Mouse (Mus musculus) stomach, embryonic 14.5 days (tissue): ENCODE results near the gene Ccdc40. TPM values are rescaled to one million over a fixed set of nuclear protein-coding genes. Genes with fewer than 3 reads are reported as not detected.

Experiments
- ATAC-seq: fragments of 200-750 bp; cut with Nextera tagmentation; 2 replicates; pipeline ENCODE4 v1.8.0; 2017; ENCODE audit warnings: low read depth, moderate TSS enrichment; ENCODE audit not compliant: insufficient number of reproducible peaks, insufficient read depth, low FRiP score
- H3K27ac ChIP-seq: fragments of 300-500 bp; sonication (generic); 2 replicates; pipeline ENCODE4 v1.5.1; 2014; ENCODE audit warnings: mild to moderate bottlenecking, low read length, moderate library complexity, mixed read lengths
- H3K27me3 ChIP-seq: fragments of 300-500 bp; sonication (generic); 2 replicates; pipeline ENCODE4 v1.6.1; 2014; ENCODE audit warnings: low read length, control low read depth, mixed read lengths; ENCODE audit not compliant: control insufficient read depth, insufficient read depth
- H3K36me3 ChIP-seq: fragments of 300-500 bp; sonication (generic); 2 replicates; pipeline ENCODE4 v1.6.1; 2014; ENCODE audit warnings: mild to moderate bottlenecking, control low read depth, low read length, moderate library complexity, mixed read lengths; ENCODE audit not compliant: control insufficient read depth, insufficient read depth
- H3K4me1 ChIP-seq: fragments of 300-500 bp; sonication (generic); 2 replicates; pipeline ENCODE4 v1.6.1; 2014; ENCODE audit warnings: low read length, control low read depth, mixed read lengths; ENCODE audit not compliant: control insufficient read depth, insufficient read depth
- H3K4me2 ChIP-seq: fragments of 300-500 bp; sonication (generic); replicated peaks from 2 replicates; pipeline ENCODE4 v1.6.1; 2014; ENCODE audit warnings: low read depth, low read length, control low read depth
- H3K4me3 ChIP-seq: fragments of 300-500 bp; sonication (generic); 2 replicates; pipeline ENCODE4 v1.5.1; 2014; ENCODE audit warnings: low read depth, low read length, control low read depth
- H3K9ac ChIP-seq: fragments of 300-500 bp; sonication (generic); replicated peaks from 2 replicates; pipeline ENCODE4 v1.6.1; 2014; ENCODE audit warnings: low read depth, mild to moderate bottlenecking, control low read depth, low read length, moderate library complexity, mixed read lengths
- H3K9me3 ChIP-seq: fragments of 300-500 bp; sonication (generic); 2 replicates; pipeline ENCODE4 v1.6.1; 2016; ENCODE audit warnings: low read depth, low read length, control low read depth; ENCODE audit not compliant: control insufficient read depth
- WGBS: fragments of 180-500 bp; shearing (Covaris S2); extraction: QIAGEN DNeasy Blood & Tissue Kit; methylation state at CpG from one replicate; pipeline ENCODE4 v1.1.7; 2014; 5-methylcytosine and 5-hydroxymethylcytosine counted together
- polyA plus RNA-seq: library from polyadenylated mRNA; unstranded; fragments of >200 nt; fragmentation: Nextera tagmentation; extraction: Ambion mirVana; gene quantifications from 2 replicates; pipeline ENCODE4 v1.2.1, GENCODE M21; 2014

Ccdc40 gene
- polyA plus RNA-seq, 1 experiment from 2014 or later, result 4.3 TPM

- Histone ChIP-seq H3K4me1 (peaks cover 33% of the 10 kb centered on the region), H3K4me2 (no peak overlapping the region), H3K4me3 (no peak overlapping the region), H3K36me3 (no peaks in the 10 kb centered on the region; the same call in 1 of the 2 replicates), H3K27me3 (no peaks in the 10 kb centered on the region), H3K27ac (peak overlapping the region; percentile 23; the same call in 1 of the 2 replicates), H3K9ac (no peak overlapping the region), H3K9me3 (no peaks in the 10 kb centered on the region)
- ATAC-seq, result no peak
- 73% methylated on average over 20 of the region's 20 CpGs for WGBS
These were observed 5.1 kb upstream of the Ccdc40 start for GRCm38 (mm10) chr11:119223124-119223890.

- H3K27me3 ChIP-seq, result no peaks in the 10 kb centered on the region
- H3K9me3 ChIP-seq, result no peaks in the 10 kb centered on the region
- ATAC-seq, result no peak
- no peak overlapping the region for H3K27ac ChIP-seq
- 93% methylated on average over 6 of the region's 6 CpGs for WGBS
- H3K36me3 ChIP-seq, result no peaks in the 10 kb centered on the region
- H3K4me2 ChIP-seq, result no peak overlapping the region
- no peak overlapping the region for H3K4me3 ChIP-seq
- H3K9ac ChIP-seq, result no peak overlapping the region
- H3K4me1 ChIP-seq, result peaks cover 29% of the 10 kb centered on the region
These were observed 3.4 kb upstream of the Ccdc40 start for GRCm38 (mm10) chr11:119224926-119225325.

GRCm38 (mm10) chr11:119225634-119226033 lies 2.7 kb upstream of the Ccdc40 start:
- H3K4me1 ChIP-seq, result peaks cover 25% of the 10 kb centered on the region
- H3K36me3 ChIP-seq, result no peaks in the 10 kb centered on the region
- H3K4me3 ChIP-seq, result no peak overlapping the region
- no peak overlapping the region for H3K4me2 ChIP-seq
- H3K9me3 ChIP-seq, result no peaks in the 10 kb centered on the region
- H3K27me3 ChIP-seq, result no peaks in the 10 kb centered on the region
- no peak for ATAC-seq
- H3K27ac ChIP-seq, result no peak overlapping the region
- WGBS, result 77% methylated on average over 9 of the region's 9 CpGs
- no peak overlapping the region for H3K9ac ChIP-seq

GRCm38 (mm10) chr11:119227591-119227990 lies 781 bp upstream of the Ccdc40 start:
- Histone ChIP-seq H3K9me3 (no peaks in the 10 kb centered on the region), H3K27me3 (no peaks in the 10 kb centered on the region), H3K4me3 (peak overlapping the region; percentile 64), H3K36me3 (no peaks in the 10 kb centered on the region), H3K27ac (no peak overlapping the region; the same call in 1 of the 2 replicates), H3K4me1 (peaks cover 25% of the 10 kb centered on the region), H3K9ac (peak overlapping the region; percentile 66), H3K4me2 (peak overlapping the region; percentile 98)
- ATAC-seq, result no peak
- WGBS, result 2% methylated on average over 12 of the region's 12 CpGs

GRCm38 (mm10) chr11:119228846-119229626 lies 664 bp downstream of the Ccdc40 start:
- Histone ChIP-seq H3K4me3 (peak overlapping the region; percentile 64), H3K9ac (0 out of 2 replicates have a peak overlapping the region, but pooled peaks have one; percentile 66), H3K27ac (peak overlapping the region; percentile 48), H3K36me3 (no peaks in the 10 kb centered on the region), H3K4me1 (peaks cover 11% of the 10 kb centered on the region), H3K9me3 (no peaks in the 10 kb centered on the region), H3K4me2 (peak overlapping the region; percentile 98), H3K27me3 (no peaks in the 10 kb centered on the region)
- WGBS, result 1% methylated on average over 34 of the region's 34 CpGs
- peak; percentile 60; the same call in 1 of the 2 replicates for ATAC-seq

- Histone ChIP-seq H3K9me3 (no peaks in the 10 kb centered on the region), H3K9ac (no peak overlapping the region), H3K27ac (no peak overlapping the region), H3K36me3 (no peaks in the 10 kb centered on the region), H3K4me1 (peaks cover 7% of the 10 kb centered on the region; the same call in 1 of the 2 replicates), H3K4me2 (no peak overlapping the region), H3K4me3 (no peak overlapping the region), H3K27me3 (no peaks in the 10 kb centered on the region)
- WGBS, result 90% methylated on average over 10 of the region's 10 CpGs
- ATAC-seq, result no peak
These were observed 6.4 kb downstream of the Ccdc40 start for GRCm38 (mm10) chr11:119234770-119235169.

- H3K27me3 ChIP-seq, result no peaks in the 10 kb centered on the region
These were observed 7.2 kb downstream of the Ccdc40 start for GRCm38 (mm10) chr11:119235596-119235995.

GRCm38 (mm10) chr11:119236354-119236753 lies 8.0 kb downstream of the Ccdc40 start:
- H3K4me1 ChIP-seq, result peaks cover 7% of the 10 kb centered on the region; the same call in 1 of the 2 replicates

More at GRCm38 (mm10) chr11:119235596-119235995, 7.2 kb downstream of the Ccdc40 start:
- WGBS, result 86% methylated on average over 4 of the region's 4 CpGs
- Histone ChIP-seq H3K9ac (no peak overlapping the region), H3K4me1 (peaks cover 7% of the 10 kb centered on the region; the same call in 1 of the 2 replicates), H3K27ac (no peak overlapping the region), H3K4me3 (no peak overlapping the region), H3K36me3 (no peaks in the 10 kb centered on the region), H3K4me2 (no peak overlapping the region), H3K9me3 (no peaks in the 10 kb centered on the region)
- no peak for ATAC-seq

More at GRCm38 (mm10) chr11:119236354-119236753, 8.0 kb downstream of the Ccdc40 start:
- Histone ChIP-seq H3K4me3 (no peak overlapping the region), H3K4me2 (no peak overlapping the region), H3K9me3 (no peaks in the 10 kb centered on the region), H3K9ac (no peak overlapping the region), H3K36me3 (no peaks in the 10 kb centered on the region), H3K27ac (no peak overlapping the region), H3K27me3 (no peaks in the 10 kb centered on the region)
- ATAC-seq, result no peak
- 25% methylated on average over 8 of the region's 8 CpGs for WGBS
